ENCODE assay signal across 8 mouse cellular contexts in genomic region chr5:36040398-36041235, GRCm38 (mm10).
DNase-seq lines count a peak whose midpoint lies in the region; ATAC-seq and TF ChIP-seq lines count a peak whose summit lies in the region.

No protein-coding gene starts in this region.

- no peak overlapping the region; the same call in 1 of the 2 replicates for H3K27ac ChIP-seq in heart, postnatal 0 days (ENCODE audit: low read depth)

- 45% methylated on average over 12 of the region's 13 CpGs for WGBS in heart, postnatal 0 days

- H3K9ac ChIP-seq in heart, postnatal 0 days (replicated peaks; ENCODE audit: low read depth, low read length) = no peak overlapping the region

- peak; percentile 57 to 67 for DNase-seq in cerebellum, postnatal 14 days
- no peak for DNase-seq in cerebellum, postnatal 36 days
- peak; percentile 50 for DNase-seq in urinary bladder, postnatal 14 days (ENCODE audit: low spot score)
- DNase-seq in urinary bladder, adult 2 months (ENCODE audit: low spot score) = no peak
- peak; percentile 79 for DNase-seq in heart, postnatal 0 days (ENCODE audit: low spot score)
- peak; percentile 22 for DNase-seq in lung, postnatal 36 days
- peak; percentile 20 for DNase-seq in testis, postnatal 14 days (ENCODE audit: low spot score)

- no peaks in the 10 kb centered on the region for H3K9me3 ChIP-seq in heart, postnatal 0 days (replicated peaks; ENCODE audit: control insufficient read depth, low read length)

- no peaks in the 10 kb centered on the region for H3K27me3 ChIP-seq in heart, postnatal 0 days (ENCODE audit: control insufficient read depth, insufficient read depth, low read length)

- no peaks in the 10 kb centered on the region for H3K36me3 ChIP-seq in heart, postnatal 0 days (replicated peaks; ENCODE audit: control insufficient read depth, insufficient read depth, low read length)

- no peak for TF ChIP-seq CTCF in heart, postnatal 0 days (IDR thresholded peaks at IDR 0.05; ENCODE audit: low read depth)

- H3K4me3 ChIP-seq in heart, postnatal 0 days (ENCODE audit: low read depth, low read length) = no peak overlapping the region

- peaks cover 22% of the 10 kb centered on the region for H3K4me1 ChIP-seq in heart, postnatal 0 days (ENCODE audit: control insufficient read depth, insufficient read depth)

- ATAC-seq in heart, postnatal 0 days (ENCODE audit: insufficient read depth, low read depth) = peak; percentile 81
- ATAC-seq in cerebellum, adult (ENCODE audit: insufficient number of reproducible peaks, low FRiP score, low TSS enrichment) = no peak

- TF ChIP-seq EP300 in heart, postnatal 0 days (IDR thresholded peaks at IDR 0.05; ENCODE audit: low read depth) = no peak

- no peak overlapping the region for H3K4me2 ChIP-seq in heart, postnatal 0 days (ENCODE audit: low read depth, low read length)

Comparison
In these comparisons a context has a peak if more than half of its experiments do, and no peak if none do; other contexts are left out.
1. DNase-seq: peak in cerebellum, postnatal 14 days (2 of 2), urinary bladder, postnatal 14 days (single experiment), heart, postnatal 0 days (single experiment), lung, postnatal 36 days (single experiment) and testis, postnatal 14 days (single experiment); none in cerebellum, postnatal 36 days (0 of 2) and urinary bladder, adult 2 months (single experiment).